Mouse (Mus musculus) spleen, adult 12 weeks (tissue): Measurements from ENCODE around the gene Slfn8.
"Not testable (repeated sequence)": the region's sequence is repeated elsewhere in the genome, so short reads cannot be mapped to it uniquely, and the experiment has no call there.

Source experiments
- DNase-seq: peaks from one replicate; pipeline ENCODE4 v3.0.0; 2022; ENCODE audit warnings: low spot score

Gene Slfn8

DNA sequence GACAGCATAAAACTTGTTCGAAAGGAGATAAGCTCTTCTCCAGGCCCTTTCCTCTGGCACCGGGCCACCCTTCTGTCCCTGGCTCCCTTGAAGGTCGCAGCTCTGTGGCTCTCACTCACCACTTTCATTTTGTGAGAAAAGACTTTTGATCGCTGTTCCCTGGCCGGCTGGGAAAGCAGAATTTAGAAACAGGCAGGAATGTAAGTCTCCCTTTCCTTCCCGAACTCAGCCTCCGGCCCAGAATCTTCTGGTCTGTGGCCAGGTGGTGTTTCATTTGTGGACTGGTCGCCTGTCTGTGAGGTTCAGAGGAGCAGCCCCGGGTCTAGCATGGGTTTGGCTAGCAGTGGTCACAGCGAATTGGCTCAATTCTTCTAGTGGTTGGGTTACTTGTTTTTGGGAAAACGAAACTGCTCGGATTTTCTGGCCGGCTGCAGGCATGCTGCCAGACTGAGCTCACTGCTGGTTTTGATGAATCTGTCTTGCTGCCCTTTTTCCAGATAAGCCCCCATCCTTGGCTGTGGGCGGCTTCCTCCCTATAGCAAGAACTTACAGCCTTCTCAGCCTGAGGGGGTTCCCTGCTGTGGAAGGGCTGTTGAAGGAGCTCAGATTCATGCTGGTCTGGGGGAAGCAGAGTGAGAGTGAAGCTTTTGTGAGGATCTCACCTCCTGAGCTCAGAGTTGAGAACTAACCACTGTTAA, 29.0 kb downstream of the Slfn8 start, which contains the start of gene Slfn9:
Slfn9 (minus strand) TSS at position 362 of the 698 bp plus-strand sequence.
- no peak for DNase-seq

DNA sequence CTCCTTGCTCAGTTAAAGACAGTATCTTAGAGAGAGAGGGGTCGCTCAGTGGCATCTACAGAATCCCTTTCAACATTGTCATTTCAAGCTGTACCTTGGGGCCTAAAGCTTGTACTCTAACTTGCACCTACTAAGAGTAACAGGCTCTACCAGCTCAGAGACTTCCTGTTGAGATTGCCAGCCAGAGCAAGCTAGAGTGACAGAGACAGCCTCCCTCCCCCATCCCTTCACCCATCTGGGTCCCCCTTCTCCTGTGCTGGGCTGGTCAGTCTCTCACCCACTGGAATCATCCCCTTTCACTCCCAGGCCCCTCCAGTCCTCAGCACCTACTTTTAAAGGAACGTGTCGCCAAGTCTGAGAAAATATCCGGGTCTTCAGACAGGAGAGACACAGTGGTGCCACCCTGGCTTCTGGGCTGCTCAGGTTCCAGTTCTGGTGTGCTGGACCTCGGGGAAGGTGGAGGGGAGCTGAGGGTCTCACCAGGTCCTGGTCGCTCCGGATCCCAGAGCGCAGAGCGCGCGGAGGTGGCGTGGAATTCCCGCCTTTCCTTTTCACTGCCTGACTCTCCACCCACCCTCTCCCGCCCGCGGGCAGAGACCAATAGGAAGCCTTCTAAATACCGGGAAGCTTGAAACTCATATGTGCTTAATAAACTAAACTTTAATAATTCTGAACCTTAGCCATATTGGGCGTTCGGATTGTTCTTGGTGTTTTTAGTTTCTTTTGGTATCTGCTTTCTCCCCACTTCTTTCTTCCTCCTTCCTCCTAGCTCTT, 29.8 kb downstream of the Slfn8 start:
- DNase-seq: not testable (repeated sequence)

DNA sequence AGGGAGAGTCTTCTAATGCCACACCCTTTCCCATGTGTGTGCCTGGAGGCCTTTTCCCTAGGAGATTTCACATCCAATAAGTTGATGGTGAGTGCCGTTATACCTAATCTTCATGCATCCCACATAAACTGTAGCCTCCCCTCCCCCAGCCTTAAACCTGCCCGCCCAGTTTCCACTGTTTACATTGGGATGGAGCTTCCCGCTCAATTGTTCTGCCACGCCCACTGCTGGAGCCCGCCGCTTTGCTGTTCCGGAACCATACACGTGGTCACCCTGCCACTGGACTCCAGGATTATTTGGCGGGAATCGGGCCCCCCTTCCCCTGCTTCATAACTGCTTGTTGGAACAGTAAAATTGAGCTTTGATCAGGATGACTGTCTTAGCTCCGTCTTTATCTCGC, 31.3 kb downstream of the Slfn8 start:
- no peak for DNase-seq

DNA sequence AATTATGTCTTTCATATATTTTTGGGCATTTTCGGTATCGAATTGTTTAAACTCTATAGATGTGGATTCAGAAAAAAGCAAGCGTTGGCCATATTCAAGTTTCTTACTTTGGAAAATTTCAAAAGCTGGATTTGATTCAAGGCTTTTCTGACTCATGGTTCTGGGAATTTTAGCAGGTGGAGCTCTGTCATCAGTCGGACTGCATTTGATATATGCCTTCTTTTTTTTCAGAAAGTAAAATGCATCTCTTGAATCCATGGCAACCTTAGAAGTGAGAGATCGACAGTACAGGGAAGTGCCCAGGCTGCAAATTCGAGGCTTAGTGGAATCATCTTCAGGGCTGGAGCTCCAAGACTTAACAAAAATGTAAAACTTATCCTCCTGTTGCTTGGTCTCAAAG, 33.0 kb downstream of the Slfn8 start:
- DNase-seq: no peak

DNA sequence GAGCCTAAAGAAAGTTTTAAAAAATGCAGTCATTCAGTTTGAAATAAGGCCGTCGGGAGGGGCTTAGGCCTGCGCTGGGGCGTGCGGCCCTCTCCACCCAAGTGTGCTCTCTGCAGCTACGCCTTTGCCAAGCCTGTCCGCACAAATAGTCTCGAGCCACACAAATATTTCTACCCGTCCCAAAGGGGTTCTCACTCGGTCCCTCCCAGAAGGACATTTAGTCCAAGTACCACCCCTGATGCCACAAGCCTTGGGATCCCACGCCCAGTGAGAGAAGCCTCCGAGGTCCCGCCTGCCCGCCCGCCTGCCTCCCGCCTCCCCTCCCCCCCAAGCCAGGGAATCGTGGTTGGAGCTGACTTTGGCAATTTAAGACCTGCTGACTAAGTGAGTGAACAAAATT, 37.4 kb downstream of the Slfn8 start:
- no peak for DNase-seq

DNA sequence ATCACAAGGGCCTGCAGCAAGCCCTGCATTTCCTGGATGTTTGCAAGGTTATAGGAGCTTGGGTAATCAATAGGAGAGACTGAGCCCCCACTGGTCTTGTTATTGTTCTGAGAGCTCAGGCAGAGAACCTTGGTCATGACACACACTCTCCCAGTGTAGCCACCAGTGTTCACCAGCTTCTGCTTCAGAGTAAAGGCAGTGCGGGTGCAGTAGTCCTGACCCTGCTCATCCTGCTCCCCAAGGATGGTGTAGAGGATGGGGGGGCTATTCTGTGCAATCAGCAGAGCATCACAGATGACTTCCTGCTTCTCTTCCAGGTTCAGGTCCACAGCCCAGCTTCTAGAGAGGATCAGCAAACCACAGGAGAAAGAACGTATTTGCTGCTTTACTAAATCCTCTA, 38.2 kb downstream of the Slfn8 start:
- DNase-seq: not testable (repeated sequence)

DNA sequence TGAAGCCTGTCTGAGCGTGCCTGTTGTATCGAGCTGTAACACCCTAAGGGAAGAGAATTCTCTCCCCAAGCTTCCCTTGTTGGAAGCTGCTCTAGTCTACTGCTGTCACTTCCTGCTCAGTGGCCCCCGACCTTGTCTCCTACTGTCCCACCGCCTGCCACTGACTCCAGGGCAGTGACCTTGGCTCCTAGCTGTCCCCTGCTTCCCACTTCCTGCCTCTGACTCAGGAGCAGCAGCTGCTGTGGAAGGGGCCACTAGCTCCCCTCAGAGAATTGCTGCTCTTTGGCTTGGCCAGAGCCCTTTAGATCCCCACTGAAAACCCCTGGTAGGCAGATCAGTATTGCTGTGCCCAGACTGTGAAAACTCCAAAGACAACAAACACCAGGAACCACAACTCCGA, 46.7 kb downstream of the Slfn8 start:
- DNase-seq: no peak

DNA sequence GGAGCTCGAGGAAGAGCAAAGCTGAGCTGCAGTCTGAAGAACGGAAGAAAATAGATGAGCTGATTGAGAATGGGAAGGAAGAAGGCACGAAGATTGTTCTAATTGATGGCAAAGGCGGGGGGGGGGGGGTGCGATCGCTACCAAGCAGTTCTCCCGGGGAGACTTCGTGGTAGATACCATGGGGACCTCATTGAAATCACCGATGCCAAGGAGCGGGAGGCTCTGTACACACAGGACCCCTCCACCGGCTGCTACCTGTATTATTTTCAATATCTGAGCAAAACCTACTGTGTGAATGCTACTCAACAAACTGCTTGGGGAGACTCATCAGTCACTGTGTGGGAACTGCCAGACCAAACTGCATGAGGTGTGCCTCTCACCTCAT, 49.0 kb downstream of the Slfn8 start:
- no peak for DNase-seq

DNA sequence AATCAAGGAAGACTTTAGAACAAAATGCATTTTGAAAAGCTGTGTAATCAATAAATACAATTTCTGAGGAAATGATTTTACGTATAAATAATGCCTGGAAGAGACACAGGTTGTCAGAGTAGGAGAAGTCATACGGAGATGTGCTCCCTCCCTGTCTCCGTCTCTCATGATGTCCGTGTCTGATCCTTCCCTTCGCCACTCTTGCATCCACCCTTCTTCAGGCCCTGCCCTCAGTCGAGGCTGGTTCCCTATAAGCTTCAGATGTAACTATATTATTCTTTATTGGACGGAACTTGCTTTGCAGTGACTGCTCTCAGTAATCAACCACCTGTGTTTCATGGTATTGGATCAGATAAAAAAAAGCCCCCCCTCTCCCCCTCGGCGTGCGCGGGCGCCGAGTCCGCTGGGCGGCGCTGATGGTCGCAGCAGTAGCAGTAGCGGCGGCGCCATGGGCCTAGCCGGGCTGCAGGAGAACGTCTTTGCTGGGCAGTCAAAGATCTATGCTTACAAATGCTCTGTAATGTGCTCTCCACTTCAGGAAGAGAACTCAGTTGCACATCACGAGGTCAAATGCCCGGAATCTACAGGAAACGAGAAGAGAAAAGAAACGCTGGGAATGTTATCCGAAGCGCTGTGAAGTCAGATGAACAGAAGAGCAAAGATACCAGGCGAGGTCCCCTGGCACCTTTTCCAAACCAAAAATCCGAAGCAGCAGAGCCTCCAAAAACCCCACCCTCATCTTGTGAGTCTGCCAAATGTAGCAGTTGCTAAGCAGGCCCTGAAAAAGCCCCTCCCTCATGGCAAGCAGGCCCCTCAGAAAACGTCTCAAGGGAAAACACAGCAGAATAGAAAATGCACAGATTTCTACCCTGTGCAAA, 49.7 kb downstream of the Slfn8 start:
- DNase-seq: no peak

DNA sequence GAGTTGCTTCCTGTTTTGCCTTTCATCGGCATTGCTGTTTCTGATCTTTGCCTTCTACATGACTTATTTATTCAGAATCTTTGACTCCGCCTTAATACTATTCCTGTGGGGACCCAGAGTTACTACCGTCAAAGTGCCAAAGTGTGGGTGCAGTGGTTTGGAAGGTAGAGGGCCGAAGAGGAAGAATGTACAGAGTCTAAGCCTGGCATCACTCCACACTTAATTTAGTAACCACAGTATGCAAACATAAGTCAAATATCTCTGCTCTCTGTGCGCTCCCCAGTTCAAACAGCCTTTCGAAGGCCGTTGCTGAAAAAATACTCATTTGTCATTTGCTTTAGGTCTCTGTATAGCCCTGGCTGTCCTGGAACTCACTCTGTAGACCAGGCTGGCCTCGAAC, 58.4 kb downstream of the Slfn8 start:
- no peak for DNase-seq

DNA sequence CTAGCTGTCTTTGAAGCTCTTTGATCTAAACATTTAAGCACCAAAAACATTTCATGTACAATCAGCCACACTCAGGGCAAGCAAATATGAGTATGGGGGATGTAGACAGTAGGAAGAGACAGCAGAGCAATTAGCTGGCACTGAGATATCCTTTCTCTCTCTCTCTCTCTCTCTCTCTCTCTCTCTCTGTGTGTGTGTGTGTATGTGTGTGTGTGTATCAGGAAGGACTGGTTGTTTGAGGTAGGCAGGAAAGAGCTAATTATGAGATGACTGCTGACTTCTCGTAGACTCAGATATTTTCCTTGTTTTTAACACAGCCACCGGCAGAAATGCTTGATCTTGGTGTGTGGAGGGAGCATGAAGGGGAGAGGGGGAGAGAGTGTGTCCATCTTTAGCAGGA, 58.9 kb downstream of the Slfn8 start:
- no peak for DNase-seq

DNA sequence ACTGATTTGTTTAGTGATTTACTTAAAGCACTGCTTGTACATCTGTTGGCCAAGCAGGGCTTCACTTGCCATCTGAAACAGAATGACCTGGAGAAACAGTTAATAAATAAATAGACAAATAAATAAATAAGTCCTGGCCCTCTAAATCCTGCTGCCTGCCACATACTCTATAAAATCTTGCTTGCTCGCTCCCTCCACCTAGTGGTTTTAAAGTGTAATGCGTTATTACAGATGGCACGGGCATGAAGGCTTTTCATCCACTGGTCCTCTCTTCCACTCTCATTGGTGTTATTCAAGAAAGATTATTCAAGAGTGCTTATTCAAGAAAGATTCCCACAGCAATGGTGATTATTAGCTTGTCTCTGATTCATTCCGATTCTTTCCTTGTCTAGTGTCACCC, 61.0 kb downstream of the Slfn8 start:
- DNase-seq: no peak

DNA sequence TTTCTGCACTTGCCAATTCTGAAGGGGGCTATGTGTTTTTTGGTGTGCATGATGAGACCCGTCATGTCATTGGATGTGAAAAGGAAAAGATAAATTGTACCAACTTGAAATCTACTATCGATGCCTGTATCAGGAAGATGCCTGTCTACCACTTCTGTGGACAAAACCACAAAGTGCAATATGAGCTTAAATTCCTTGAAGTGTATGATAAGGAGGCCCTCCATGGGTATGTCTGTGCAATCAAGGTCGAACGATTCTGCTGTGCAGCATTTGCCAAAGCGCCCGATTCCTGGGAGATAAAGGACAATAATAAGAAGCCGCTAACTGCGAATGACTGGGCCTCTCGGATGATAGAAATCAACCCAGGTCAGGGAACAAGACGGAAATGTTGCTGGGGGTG, 63.7 kb downstream of the Slfn8 start:
- DNase-seq: no peak

GRCm38 (mm10) chr11:82954631-82955030, 66.0 kb downstream of the Slfn8 start:
- no peak for DNase-seq

DNA sequence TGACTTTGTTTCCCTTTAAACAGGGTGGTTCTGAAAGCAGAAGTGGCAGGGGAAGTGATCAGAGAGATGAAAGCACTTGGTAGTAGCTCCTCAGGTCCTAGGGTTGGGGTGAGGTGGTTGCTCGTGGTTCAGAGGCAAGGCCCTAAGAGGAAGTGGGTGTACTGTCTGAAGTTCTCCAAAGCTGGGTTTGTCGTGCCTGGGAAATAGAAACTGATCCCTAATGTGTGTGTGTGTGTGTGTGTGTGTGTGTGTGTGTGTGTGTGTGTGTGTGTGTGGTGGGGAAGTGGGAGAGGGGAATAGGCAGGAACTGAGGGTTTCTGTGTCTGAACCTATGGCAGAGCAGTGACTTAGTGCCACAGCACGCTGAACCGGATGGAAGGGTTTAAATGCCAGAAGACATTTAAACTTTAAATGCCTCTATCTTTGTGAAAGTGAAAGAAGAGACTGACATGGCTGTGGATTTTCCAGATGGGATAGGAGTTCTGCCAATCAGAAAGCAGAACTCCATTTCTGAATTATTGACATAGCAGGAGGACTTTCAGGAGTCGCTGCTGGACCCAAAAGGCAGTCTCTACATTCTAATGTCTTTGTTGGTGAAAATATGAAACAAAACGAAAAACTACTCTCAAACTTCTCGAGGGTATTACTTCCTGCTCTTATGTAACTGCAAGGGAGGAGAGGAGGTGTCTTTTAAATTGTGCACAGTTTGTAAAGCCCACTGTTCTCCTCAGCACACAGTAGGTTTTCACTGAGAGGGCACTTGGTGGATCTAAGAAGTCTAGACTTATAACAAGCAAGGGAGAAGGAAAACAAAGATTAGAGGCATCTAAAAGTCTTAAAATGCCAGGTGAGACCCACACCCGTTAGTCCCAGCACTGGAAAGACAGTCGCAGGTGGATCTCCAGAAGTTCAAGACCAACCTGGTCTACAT, 67.7 kb downstream of the Slfn8 start:
- peak; percentile 27 for DNase-seq
